Mouse (Mus musculus): ENCODE measurements at regions not wholly inside any gene's neighbourhood (a gene's known extent, or its start where the extent isn't known, plus 50 kb on each side); places are given as distances from the start of the nearest gene placed in this dataset.

DNA sequence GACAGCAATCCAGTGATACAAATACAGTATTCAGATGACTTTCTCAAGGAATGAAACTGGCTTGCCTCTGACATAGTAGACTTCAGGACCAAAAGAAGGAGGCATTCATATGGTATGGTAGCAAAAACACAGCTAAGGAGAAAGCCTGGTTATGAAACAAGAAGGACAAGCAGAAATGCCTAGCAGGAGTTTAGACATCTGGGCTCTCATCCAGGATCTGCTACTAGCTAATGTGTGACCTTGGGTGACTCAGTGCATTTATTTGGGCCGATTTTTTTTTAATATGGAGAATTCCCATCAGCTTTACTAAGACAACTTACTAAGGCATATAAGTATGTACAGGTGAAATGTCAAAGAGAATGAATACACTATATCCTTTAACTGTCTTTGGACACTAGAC lies 64.5 kb upstream of the Arhgap5 start:
- H3K4me3 ChIP-seq (ENCODE audit: low read depth, low read length) = no peak overlapping the region
- 36% methylated on average over 1 of the region's 1 CpGs for WGBS
- no peak overlapping the region for H3K27ac ChIP-seq (ENCODE audit: insufficient read depth, low read depth, low read length)
- H3K36me3 ChIP-seq (ENCODE audit: control insufficient read depth, insufficient read depth, low read length) = no peaks in the 10 kb centered on the region
- no peaks in the 10 kb centered on the region for H3K27me3 ChIP-seq (ENCODE audit: control insufficient read depth, insufficient read depth, low read length)
- 0 out of 2 replicates have a peak, but pooled peaks cover 2% of the 10 kb centered on the region for H3K4me1 ChIP-seq (ENCODE audit: control insufficient read depth, insufficient read depth, insufficient read length, low read length)
- TF ChIP-seq POLR2A (IDR thresholded peaks at IDR 0.05; ENCODE audit: low read depth, low read length) (no peak), CTCF (IDR thresholded peaks at IDR 0.05; ENCODE audit: extremely low read depth, insufficient read length, insufficient replicate concordance, low read depth, low read length) (no peak)

DNA sequence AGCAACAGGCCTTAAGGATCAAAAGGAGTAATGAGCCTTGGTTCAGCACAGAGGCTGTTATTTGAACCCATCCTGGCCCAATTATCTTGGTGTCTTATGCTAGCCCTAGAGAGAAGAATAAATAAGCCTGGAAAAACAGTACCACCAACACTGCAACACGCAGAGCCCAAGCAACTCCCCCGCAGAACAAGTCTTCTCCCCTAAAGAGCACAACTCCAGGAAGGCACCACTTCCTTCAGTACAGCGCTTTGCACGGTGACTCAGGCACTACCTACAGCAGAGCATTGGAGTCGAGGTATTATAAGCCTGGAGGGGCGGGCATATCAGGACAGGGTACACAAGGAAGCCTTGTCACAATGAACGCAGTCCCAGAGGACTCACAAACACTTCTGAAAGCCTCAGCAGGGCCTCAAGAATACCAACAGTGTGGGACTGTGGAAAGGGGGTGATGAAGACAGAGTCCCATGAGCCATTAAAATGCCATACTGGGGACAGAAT lies 62.9 kb upstream of the Arhgap5 start:
- Histone ChIP-seq H3K27ac (ENCODE audit: insufficient read depth, low read depth, low read length) (no peak overlapping the region), H3K4me3 (ENCODE audit: low read depth, low read length) (no peak overlapping the region), H3K27me3 (ENCODE audit: control insufficient read depth, insufficient read depth, low read length) (no peaks in the 10 kb centered on the region), H3K4me1 (ENCODE audit: control insufficient read depth, insufficient read depth, insufficient read length, low read length) (peaks cover 3% of the 10 kb centered on the region; the same call in 1 of the 2 replicates), H3K36me3 (ENCODE audit: control insufficient read depth, insufficient read depth, low read length) (no peaks in the 10 kb centered on the region)
- 75% methylated on average over 7 of the region's 7 CpGs for WGBS
- TF ChIP-seq POLR2A (IDR thresholded peaks at IDR 0.05; ENCODE audit: low read depth, low read length) (no peak), CTCF (IDR thresholded peaks at IDR 0.05; ENCODE audit: extremely low read depth, insufficient read length, insufficient replicate concordance, low read depth, low read length) (no peak)

DNA sequence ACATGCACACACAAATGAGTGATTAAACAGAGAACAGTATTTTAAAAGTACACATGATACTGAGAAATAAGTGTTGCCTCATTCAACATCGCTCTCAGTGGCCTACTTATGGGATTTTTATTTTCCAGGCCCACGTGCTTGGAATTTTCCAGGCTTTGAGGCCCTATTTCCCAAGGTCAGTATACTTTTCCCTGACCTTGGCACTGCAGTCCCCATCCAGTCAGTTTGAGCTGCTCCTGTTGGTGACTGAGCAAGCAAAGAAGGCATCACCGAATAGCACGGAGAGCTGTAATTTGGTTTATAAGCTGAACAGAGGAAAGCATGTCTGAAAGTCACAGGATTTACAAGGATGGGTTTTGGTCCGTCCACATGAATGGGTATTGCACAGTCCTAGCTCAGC lies 61.4 kb upstream of the Arhgap5 start:
- Histone ChIP-seq H3K4me1 (ENCODE audit: control insufficient read depth, insufficient read depth, insufficient read length, low read length) (peaks cover 10% of the 10 kb centered on the region; the same call in 1 of the 2 replicates), H3K36me3 (ENCODE audit: control insufficient read depth, insufficient read depth, low read length) (no peaks in the 10 kb centered on the region), H3K27ac (ENCODE audit: insufficient read depth, low read depth, low read length) (no peak overlapping the region), H3K27me3 (ENCODE audit: control insufficient read depth, insufficient read depth, low read length) (no peaks in the 10 kb centered on the region), H3K4me3 (ENCODE audit: low read depth, low read length) (no peak overlapping the region)
- TF ChIP-seq CTCF (IDR thresholded peaks at IDR 0.05; ENCODE audit: extremely low read depth, insufficient read length, insufficient replicate concordance, low read depth, low read length) (no peak), POLR2A (IDR thresholded peaks at IDR 0.05; ENCODE audit: low read depth, low read length) (no peak)
- 93% methylated on average over 5 of the region's 5 CpGs for WGBS

GRCm38 (mm10) chr12:52445731-52446130 lies 58.0 kb upstream of the Arhgap5 start:
- TF ChIP-seq POLR2A (IDR thresholded peaks at IDR 0.05; ENCODE audit: low read depth, low read length) (no peak), CTCF (IDR thresholded peaks at IDR 0.05; ENCODE audit: extremely low read depth, insufficient read length, insufficient replicate concordance, low read depth, low read length) (no peak; the same call in 1 of the 2 replicates)
- peak overlapping the region; percentile 98 for H3K27ac ChIP-seq (ENCODE audit: insufficient read depth, low read depth, low read length)
- 12% methylated on average over 2 of the region's 2 CpGs for WGBS

GRCm38 (mm10) chr12:52446501-52446900 lies 57.3 kb upstream of the Arhgap5 start:
- WGBS = 26% methylated on average over 7 of the region's 7 CpGs
- TF ChIP-seq CTCF (IDR thresholded peaks at IDR 0.05; ENCODE audit: extremely low read depth, insufficient read length, insufficient replicate concordance, low read depth, low read length) = no peak
- TF ChIP-seq POLR2A (IDR thresholded peaks at IDR 0.05; ENCODE audit: low read depth, low read length) = no peak
- peak overlapping the region; percentile 98 for H3K27ac ChIP-seq (ENCODE audit: insufficient read depth, low read depth, low read length)

More at GRCm38 (mm10) chr12:52445731-52446130, 58.0 kb upstream of the Arhgap5 start:
- no peaks in the 10 kb centered on the region for H3K27me3 ChIP-seq (ENCODE audit: control insufficient read depth, insufficient read depth, low read length)
- no peaks in the 10 kb centered on the region for H3K36me3 ChIP-seq (ENCODE audit: control insufficient read depth, insufficient read depth, low read length)
- peaks cover 17% of the 10 kb centered on the region; the same call in 1 of the 2 replicates for H3K4me1 ChIP-seq (ENCODE audit: control insufficient read depth, insufficient read depth, insufficient read length, low read length)
- no peak overlapping the region for H3K4me3 ChIP-seq (ENCODE audit: low read depth, low read length)

GRCm38 (mm10) chr12:52447482-52447881 lies 56.3 kb upstream of the Arhgap5 start:
- no peaks in the 10 kb centered on the region for H3K36me3 ChIP-seq (ENCODE audit: control insufficient read depth, insufficient read depth, low read length)
- no peaks in the 10 kb centered on the region for H3K27me3 ChIP-seq (ENCODE audit: control insufficient read depth, insufficient read depth, low read length)
- WGBS = 71% methylated on average over 5 of the region's 5 CpGs
- no peak for TF ChIP-seq POLR2A (IDR thresholded peaks at IDR 0.05; ENCODE audit: low read depth, low read length)
- TF ChIP-seq CTCF (IDR thresholded peaks at IDR 0.05; ENCODE audit: extremely low read depth, insufficient read length, insufficient replicate concordance, low read depth, low read length) = no peak
- peaks cover 17% of the 10 kb centered on the region; the same call in 1 of the 2 replicates for H3K4me1 ChIP-seq (ENCODE audit: control insufficient read depth, insufficient read depth, insufficient read length, low read length)
- peak overlapping the region; percentile 98 for H3K27ac ChIP-seq (ENCODE audit: insufficient read depth, low read depth, low read length)
- no peak overlapping the region for H3K4me3 ChIP-seq (ENCODE audit: low read depth, low read length)

More at GRCm38 (mm10) chr12:52446501-52446900, 57.3 kb upstream of the Arhgap5 start:
- Histone ChIP-seq H3K4me3 (ENCODE audit: low read depth, low read length) (no peak overlapping the region), H3K27me3 (ENCODE audit: control insufficient read depth, insufficient read depth, low read length) (no peaks in the 10 kb centered on the region), H3K36me3 (ENCODE audit: control insufficient read depth, insufficient read depth, low read length) (no peaks in the 10 kb centered on the region), H3K4me1 (ENCODE audit: control insufficient read depth, insufficient read depth, insufficient read length, low read length) (peaks cover 17% of the 10 kb centered on the region; the same call in 1 of the 2 replicates)

GRCm38 (mm10) chr12:52448218-52448617 lies 55.6 kb upstream of the Arhgap5 start:
- Histone ChIP-seq H3K27ac (ENCODE audit: insufficient read depth, low read depth, low read length) (peak overlapping the region; percentile 98), H3K4me1 (ENCODE audit: control insufficient read depth, insufficient read depth, insufficient read length, low read length) (peaks cover 17% of the 10 kb centered on the region; the same call in 1 of the 2 replicates), H3K27me3 (ENCODE audit: control insufficient read depth, insufficient read depth, low read length) (no peaks in the 10 kb centered on the region), H3K4me3 (ENCODE audit: low read depth, low read length) (no peak overlapping the region), H3K36me3 (ENCODE audit: control insufficient read depth, insufficient read depth, low read length) (no peaks in the 10 kb centered on the region)
- WGBS = 26% methylated on average over 1 of the region's 1 CpGs
- TF ChIP-seq CTCF (IDR thresholded peaks at IDR 0.05; ENCODE audit: extremely low read depth, insufficient read length, insufficient replicate concordance, low read depth, low read length) (no peak), POLR2A (IDR thresholded peaks at IDR 0.05; ENCODE audit: low read depth, low read length) (no peak)

Measured in small intestine, adult 2 months (tissue).